Mouse (Mus musculus): ENCODE measurements around the gene Cd320. TPM values are rescaled to one million over a fixed set of nuclear protein-coding genes. Genes with fewer than 3 reads are reported as not detected.
"Not testable (repeated sequence)": the region's sequence is repeated elsewhere in the genome, so short reads cannot be mapped to it uniquely, and the experiment has no call there.

The Cd320 gene
- total RNA-seq (2015; ENCODE audit: low replicate concordance) (3.1 and 3.3 TPM in 2 replicates), total RNA-seq (2017; ENCODE audit: low replicate concordance) (not detected in 2 replicates)

DNA sequence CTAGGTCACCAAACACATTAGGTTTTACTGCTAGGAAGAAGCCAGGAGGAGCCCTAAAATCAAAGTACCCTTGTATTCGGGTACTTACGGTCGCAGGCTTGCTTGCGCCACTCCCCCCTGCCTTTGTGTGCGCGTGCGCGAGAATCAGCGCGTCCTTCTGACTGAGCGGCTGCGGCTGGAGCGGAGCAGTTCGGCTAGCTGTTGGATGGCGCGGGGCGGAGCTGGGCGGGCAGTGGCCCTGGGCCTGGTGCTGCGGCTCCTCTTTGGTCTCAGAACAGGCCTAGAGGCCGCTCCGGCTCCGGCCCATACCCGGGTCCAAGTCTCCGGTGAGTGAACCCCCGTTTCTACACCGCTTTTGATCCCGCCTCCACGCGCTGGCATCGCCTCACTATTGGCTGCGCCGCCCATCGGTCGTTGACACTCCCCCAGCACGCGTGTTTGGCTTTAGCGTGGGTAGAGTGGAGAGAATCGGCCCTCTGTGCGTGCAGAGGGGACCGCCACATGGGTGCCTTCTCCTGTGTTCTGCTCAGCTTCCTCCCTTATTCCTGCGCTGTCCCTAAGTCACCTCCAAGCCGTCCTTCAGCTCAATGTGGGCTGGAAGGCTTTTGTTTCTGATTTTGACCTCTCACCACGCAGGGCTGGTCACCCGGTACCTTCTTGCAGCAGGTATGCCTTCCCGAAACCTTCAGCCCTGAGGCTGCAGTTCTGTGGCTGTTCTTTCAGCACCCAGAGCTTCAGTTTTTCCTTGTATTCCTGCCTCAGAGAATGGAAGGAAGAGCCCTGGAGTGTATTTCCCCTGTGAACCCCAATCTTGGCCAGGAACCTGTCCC is at the start of gene Cd320:
Cd320 (plus strand) TSS at position 126 of the 830 bp plus-strand sequence.
- peak; percentile 94 for ATAC-seq (replicated peaks; ENCODE audit: low FRiP score, poor library complexity, severe bottlenecking)

DNA sequence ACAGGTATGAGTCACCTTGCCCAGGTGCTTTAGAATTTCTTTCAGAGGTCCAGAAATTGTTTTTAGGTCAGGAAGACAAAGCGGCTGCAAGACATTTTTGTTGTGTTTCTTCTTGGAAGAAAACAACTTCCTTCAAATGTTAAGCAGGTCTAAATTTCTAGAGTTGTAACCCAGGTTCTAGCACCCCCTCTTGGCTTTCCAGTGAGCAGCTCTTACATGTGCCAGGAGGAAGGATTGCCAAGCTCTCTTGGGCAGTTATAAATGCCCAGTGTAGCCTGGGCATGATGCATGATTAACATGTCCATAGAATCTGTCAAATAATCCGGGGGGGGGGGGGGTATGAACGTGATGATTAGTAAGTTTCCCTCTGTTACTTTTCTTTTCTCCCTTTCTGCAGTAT is 44.6 kb upstream of the Cd320 start:
- no peak for ATAC-seq (replicated peaks; ENCODE audit: low FRiP score, poor library complexity, severe bottlenecking)

DNA sequence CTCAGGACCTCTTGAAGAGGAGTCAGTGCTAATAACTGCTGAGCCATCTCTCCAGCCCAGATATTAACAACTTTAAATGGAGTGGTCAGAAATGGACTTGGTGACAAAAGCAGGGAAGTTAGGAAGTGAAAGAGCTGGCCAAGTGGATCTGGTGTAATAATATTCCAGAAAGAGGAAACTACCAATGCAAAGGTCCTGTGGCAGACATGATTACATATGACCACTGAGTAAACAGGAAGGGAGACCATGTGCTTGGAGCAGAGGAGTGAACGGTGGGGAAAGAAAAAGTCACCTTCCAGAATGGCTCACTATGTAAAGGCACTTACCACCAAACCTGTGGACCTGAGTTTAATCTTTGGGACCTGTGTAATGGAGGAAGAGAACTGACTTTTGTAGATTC is 43.6 kb upstream of the Cd320 start:
- no peak for ATAC-seq (replicated peaks; ENCODE audit: low FRiP score, poor library complexity, severe bottlenecking)

DNA sequence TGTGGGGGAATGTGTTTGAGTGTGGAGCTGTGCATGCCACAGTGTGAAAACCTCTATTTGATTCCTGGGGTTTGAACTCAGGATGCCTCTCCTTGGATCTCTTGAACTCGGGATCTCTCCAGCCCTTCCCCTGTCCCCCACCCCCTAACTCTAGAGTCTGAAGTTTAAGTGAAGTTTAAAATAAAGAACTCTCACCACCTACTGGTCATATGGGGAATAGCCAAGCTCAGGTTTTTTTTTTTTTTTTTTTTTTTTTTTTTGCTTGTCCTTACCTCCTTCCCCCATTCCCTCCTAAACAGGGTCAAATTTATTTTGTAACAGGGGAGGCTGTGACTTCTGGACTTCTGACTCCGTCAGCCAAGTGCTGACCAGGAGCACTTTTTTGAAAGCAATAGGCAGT is 40.7 kb upstream of the Cd320 start:
- ATAC-seq (replicated peaks; ENCODE audit: low FRiP score, poor library complexity, severe bottlenecking): peak; percentile 70; the same call in 1 of the 2 replicates

DNA sequence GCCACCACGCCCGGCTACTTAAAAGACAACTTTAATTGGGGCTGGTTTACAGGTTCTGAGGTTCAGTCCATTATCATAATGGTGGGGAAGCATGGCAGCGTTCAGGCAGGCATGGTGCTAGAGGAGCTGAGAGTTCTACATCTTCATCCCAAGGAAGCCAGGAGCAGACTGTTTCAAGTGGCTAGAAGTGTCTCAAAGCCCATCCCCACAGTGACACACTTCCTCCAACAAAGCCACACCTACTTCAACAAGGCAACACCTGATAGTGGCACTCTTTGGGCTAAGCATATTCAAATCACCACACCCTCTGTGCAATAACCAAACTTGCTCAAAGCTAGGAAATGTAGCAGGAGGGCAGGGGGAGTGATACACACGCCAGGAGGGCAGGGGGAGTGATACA is 38.7 kb upstream of the Cd320 start:
- no peak for ATAC-seq (replicated peaks; ENCODE audit: low FRiP score, poor library complexity, severe bottlenecking)

DNA sequence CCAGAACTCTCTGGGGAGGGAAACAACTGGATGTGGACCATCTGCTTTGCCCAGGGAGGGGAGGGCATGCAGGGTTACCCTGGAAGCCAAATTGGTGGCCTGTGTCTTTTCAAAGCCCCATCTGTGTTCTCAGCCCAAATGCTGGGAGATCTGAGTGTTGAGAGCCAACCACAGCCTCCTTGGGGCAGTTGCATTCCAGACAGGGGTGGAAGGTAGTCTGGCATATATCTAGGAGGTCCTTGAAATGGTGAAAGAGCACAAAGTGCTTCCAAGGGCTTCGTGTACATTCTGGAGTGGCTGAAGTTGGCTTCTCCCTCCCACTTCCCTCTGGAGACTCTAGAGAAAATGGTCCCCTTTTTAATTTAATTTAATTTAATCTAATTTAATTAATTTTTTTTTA is 38.1 kb upstream of the Cd320 start:
- ATAC-seq (replicated peaks; ENCODE audit: low FRiP score, poor library complexity, severe bottlenecking): no peak

DNA sequence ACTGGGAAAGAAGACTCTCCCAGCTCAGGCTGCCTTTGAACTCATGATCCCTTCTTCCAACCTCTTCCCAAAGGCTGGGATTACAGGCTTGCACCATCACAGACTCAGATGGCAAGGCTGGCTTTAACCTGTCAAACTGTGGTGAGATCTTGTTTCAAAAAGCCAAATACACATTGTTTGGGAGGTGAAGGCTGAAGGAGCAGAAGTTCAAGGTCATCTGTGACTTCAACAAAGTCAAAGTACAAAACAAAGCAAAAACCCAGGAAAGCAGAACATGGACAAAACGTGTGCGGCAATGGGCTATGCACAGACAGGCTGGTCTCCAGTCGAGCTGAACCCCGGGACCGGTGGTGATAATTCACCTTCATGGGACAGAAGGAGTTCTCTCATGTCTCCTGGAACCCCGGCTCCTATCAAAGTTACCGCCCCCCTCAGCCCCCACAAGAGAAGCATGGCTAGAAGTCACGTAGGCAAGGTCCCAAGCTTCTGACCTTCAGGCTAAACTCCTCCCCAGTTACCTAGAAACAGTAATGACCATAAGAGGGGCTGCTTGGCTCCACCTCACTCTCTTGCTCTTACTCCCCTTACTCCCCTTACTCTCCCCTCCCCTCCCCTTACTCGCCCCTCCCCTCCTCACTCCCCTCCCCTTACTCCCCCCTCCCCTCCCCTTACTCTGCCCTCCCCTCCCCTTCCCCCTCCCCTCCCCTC is 35.6 kb upstream of the Cd320 start:
- ATAC-seq (replicated peaks; ENCODE audit: low FRiP score, poor library complexity, severe bottlenecking): no peak

DNA sequence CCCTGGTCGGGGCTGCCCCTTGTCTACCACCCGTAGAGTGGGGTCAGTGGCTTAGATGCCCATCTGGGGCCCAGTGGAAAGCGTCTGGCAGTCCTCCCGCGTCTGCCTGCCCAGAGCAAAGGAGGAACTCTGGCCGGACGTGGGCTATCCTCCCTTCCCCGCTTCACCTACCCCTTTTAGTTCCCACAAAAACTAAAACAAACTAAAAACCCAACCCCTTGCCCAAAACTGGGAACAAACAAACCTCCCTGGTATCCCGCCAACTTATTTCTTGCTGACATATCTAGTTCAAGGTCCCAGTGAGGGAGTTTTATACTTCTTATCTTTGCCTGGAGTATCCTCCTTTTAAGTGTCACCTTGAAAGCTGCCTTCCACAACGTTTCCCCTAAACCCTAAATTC is 34.7 kb upstream of the Cd320 start:
- no peak for ATAC-seq (replicated peaks; ENCODE audit: low FRiP score, poor library complexity, severe bottlenecking)

DNA sequence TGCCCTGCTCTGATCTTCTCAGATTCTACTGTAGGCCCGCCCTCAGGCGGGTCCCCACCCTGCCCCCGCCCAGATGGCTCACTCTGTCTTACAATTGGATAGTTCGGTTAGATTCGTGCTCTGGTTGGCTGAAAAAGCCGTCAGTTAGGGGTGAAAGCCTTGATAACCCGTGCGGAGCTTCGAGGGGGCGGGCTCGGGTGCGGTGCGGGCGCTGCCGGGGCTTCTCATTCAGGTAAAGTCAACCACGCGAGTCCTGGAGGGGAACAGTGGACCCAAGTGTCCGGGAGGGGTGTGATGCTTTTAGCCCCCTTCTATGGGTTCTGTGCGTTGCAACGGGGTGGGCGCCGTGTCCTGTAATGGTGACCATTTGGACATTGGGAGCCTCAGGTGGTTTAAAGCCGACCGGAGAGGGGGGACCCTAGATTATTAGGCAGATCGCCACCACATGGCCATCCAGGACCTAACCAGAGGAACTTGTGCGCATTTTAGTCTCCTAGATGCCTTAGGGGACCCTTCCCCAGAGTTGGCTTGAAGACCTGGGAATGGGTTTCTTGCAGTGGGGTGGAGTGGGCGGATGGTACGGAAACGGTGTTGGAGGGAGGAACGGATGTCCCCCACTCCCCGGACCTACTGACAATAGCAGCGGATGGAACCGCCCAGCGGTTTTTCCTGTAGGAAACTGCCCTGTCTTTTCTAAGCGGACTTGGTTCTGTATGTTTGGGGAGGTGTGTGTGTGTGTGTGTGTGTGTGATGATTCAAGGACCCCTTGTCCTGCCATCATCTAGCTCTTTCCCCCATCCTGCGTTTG is 32.4 kb upstream of the Cd320 start, which contains the start of gene Kank3:
Kank3 (plus strand) TSS at position 186 of the 808 bp plus-strand sequence.
- ATAC-seq (replicated peaks; ENCODE audit: low FRiP score, poor library complexity, severe bottlenecking): peak; percentile 91

DNA sequence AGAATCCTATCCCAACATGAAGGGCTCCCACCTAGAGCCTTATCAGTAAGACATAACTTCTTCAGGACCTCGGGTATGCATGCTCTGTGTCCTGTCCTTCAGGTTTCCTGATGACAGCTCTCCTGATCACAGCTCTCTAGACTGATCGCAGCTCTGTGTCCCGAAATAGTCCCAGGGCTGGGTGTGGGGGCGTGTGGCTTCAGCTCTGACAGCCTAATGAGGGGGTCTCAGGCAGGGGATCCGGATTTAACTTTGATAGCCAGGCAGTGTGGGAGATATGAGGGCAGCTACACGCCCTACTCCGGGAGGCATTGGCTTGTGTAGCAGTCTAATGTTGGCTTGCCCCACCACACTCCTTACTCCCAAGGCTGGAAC is 31.8 kb upstream of the Cd320 start:
- ATAC-seq (replicated peaks; ENCODE audit: low FRiP score, poor library complexity, severe bottlenecking): no peak

DNA sequence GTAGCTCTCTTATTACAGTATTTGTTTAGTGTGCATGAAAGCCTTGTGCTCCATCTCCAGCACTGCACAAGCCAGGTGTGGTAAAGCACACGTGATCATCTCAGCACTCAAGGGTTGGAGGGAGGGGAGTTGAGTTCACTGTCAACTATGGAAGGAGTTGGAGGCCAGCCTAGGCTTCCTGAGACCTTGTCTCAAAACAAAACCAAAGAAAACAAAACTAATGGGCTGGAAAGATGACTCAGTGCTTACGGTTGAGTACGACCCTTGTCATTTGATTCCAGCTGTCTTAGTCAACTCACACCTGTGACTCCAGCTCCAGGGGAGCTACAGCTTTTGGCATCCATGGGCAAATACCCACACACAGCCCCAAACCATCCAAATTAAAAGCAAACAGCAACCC is 30.4 kb upstream of the Cd320 start:
- no peak for ATAC-seq (replicated peaks; ENCODE audit: low FRiP score, poor library complexity, severe bottlenecking)

DNA sequence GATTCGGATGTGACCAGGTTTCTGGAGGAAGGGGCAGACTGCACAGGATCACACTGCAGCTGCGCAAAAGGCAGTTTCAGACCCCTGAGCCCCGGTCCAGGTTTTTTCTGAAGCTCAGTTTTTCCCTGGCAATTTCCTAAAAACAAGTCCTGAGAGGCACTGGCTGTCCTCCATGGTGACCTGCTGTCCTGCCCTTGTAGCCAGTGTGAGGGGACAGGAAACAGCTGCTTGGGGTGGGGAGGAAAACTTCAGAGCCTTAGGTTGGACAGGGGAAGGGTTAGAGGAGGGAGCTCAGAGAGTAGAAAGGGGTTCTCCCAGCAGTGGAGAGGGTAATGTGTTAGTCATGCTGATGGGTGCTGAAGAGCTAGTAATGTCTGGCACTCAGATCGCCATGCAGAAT is 29.9 kb upstream of the Cd320 start:
- no peak for ATAC-seq (replicated peaks; ENCODE audit: low FRiP score, poor library complexity, severe bottlenecking)

DNA sequence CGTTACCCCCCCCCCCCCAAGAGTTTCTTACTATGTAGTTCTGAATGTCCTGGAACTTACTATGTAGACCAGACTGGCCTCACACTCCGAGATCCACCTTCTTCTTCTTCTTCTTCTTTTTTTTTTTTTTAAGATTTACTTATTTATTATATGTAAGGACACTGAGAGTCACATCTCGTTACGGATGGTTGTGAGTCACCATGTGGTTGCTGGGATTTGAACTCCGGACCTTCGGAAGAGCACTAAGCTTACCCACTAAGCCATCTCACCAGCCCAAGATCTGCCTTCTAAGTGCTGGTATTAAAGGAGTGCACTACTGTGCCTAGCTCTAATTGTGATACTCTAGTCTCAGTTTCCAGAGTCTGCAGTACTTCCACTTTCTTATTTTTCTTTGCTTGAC is 27.5 kb upstream of the Cd320 start:
- no peak for ATAC-seq (replicated peaks; ENCODE audit: low FRiP score, poor library complexity, severe bottlenecking)

DNA sequence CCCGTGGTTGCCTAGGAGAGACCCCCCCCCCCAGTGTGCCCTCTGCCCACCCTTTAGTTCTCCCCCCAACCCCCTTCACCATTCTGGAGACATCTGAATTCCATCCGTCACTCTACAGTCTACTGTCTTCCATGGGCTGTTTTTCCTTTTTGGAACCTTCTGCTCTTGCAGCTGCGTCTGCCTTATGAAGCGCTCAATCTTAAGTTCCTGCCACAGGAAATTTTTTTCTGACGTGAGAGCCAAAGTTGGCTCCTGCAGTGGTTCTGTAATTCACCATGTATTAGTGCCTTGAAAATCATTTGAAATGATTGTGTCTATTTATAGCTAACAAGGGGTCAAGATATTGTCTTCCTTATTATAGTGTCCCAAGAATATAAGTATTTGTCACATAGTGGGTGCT is 26.3 kb upstream of the Cd320 start:
- ATAC-seq (replicated peaks; ENCODE audit: low FRiP score, poor library complexity, severe bottlenecking): no peak

DNA sequence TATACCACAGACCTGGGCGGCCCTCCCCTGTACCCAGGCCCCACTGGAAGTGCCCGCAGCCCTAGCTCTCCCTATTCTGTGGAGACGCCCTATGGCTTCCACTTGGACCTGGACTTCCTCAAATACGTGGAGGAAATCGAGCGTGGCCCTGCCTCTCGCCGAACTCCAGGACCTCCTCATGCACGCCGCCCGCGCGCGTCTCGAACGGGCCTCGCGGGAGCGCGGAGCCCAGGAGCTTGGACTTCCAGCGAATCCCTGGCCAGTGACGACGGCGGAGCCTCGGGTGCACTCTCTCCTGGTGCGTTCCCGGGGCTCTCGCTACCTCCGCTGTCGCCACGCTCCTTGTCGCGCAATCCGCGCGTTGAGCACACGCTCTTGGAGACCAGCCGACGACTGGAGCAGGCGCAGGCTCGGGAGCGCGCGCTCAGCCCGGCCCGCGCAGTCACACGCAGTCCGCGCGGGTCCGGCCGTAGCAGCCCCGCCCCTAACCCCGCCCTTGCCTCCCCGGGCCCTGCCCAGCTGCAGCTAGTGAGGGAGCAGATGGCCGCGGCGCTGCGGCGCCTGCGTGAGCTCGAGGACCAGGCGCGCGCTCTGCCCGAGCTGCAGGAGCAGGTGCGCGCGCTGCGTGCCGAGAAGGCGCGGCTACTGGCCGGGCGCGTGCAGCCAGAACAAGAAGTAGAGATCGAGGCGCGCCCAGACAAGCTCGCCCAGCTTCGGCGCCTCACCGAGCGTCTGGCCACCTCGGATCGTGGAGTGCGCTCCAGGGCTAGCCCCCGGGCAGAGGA is 25.5 kb upstream of the Cd320 start:
- ATAC-seq (replicated peaks; ENCODE audit: low FRiP score, poor library complexity, severe bottlenecking): peak; percentile 93

DNA sequence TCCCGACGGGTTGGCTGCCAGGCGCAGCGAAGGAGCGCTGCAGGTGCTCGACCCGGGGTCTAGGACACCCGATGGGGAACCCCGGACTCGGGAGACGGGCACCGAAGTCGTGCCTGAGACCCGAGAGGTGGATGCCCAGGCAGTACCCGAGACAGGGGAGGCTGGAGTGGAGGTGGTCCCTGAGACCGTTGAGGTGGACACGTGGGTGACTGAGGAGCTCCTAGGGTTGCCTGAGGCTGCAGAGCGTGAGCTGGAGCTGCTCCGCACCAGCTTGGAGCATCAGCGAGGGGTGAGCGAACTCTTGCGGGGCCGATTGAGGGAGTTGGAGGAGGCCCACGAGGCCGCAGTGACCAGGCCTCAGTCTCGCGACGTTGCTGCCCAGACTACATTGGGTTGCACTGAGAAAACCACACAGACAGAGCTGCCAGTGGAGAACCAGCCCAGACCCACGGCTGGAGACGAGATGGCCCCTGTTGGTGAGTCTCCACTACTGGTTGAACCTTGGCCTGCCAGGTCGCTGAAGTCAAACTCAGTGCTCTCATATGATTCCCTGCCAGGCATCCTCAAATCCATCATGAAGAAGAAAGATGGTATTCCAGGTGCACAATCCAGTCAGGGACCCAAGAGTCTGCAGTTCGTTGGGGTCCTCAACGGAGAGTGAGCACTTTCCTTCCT is 24.8 kb upstream of the Cd320 start:
- ATAC-seq (replicated peaks; ENCODE audit: low FRiP score, poor library complexity, severe bottlenecking): no peak

DNA sequence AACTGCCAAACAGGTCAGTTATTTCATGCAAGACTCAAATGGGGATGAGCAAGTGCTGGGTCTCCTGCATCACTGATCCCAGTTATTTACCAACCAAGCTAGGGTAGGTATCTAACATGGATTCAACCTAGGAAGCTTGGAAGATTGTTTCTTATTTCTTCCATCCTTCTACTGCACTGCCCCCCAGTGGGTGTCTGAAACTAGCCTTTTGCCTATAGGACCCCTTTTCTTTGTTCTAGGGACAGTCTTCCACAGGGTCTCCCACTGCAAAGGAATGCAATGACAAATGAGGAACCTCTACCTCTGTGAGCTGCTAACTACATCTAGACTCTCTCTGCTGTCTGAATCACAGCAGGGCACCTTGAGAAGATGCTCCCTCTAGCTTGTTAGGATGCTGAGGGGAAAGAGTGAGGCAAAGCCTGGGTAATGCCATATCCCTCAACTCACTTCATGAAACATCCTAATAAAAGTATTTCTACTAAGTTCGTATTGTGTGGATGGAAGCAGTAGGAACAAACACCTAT is 20.4 kb upstream of the Cd320 start:
- no peak for ATAC-seq (replicated peaks; ENCODE audit: low FRiP score, poor library complexity, severe bottlenecking)

DNA sequence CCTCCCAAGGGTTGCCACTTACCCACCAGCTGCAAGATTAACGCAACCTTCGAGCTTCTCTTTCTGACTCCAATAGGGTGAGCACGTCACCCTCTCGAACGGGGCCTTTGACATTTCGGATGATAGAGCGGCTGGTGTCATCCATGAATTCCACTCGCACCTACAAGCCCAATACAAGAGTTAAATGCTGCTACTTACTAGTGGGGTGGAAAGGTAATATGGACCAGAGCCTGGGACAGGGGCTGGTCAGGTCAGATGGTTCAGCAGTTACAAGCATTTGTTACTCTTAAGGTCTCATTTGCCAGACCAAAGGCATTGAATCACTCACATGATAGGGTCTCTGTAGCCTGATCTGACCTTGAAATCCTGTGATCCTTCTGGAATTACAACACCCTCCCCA is 19.7 kb upstream of the Cd320 start:
- not testable (repeated sequence) for ATAC-seq (replicated peaks; ENCODE audit: low FRiP score, poor library complexity, severe bottlenecking)

Measured in erythroblast, adult 5-6 weeks (primary cell).